Mouse (Mus musculus): ENCODE measurements at regions not wholly inside any gene's neighbourhood (a gene's known extent, or its start where the extent isn't known, plus 50 kb on each side); places are given as distances from the start of the nearest gene placed in this dataset.

DNA sequence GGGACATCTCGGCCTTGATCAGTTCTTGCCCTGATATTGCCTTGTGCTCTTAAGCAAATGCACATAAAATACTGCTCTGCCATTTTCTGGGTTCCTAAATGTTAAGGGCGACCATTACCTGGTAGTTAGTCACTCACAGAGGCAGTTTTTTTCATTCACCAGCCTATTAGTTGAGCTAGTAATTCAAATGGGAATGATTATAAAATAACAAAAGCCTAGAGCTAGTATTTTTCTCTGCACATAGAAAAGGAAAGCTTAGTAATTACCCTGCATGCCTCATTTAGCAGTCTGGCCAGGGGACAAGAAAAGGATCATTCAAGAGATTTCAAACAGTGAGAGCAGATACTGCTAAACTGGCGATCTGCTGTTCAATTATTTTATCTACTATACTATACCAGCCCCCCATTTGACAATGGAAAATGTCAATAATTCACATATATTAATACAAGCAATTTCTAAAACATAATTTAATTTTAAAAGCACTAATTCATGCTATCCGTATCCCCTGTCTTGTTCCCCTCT lies 645.1 kb downstream of the Pdha2 start:
- H3K4me1 ChIP-seq (ENCODE audit: control insufficient read depth, insufficient read depth, low read length) = no peaks in the 10 kb centered on the region
- H3K9me3 ChIP-seq (ENCODE audit: control insufficient read depth, low read length) = no peaks in the 10 kb centered on the region
- H3K9ac ChIP-seq (replicated peaks; ENCODE audit: low read length) = no peak overlapping the region
- no peaks in the 10 kb centered on the region for H3K27me3 ChIP-seq (ENCODE audit: control insufficient read depth, insufficient read depth, low read length)
- ATAC-seq (ENCODE audit: low FRiP score, low TSS enrichment) (no peak), DNase-seq (no peak)
- H3K36me3 ChIP-seq (ENCODE audit: control insufficient read depth, insufficient read depth, low read length) = no peaks in the 10 kb centered on the region
- WGBS = 87% methylated on average over 4 of the region's 4 CpGs
- H3K4me2 ChIP-seq (ENCODE audit: low read length) = no peak overlapping the region
- H3K27ac ChIP-seq (replicated peaks; ENCODE audit: low read depth, low read length) = no peak overlapping the region
- no peak overlapping the region for H3K4me3 ChIP-seq (replicated peaks; ENCODE audit: low read depth, low read length)

DNA sequence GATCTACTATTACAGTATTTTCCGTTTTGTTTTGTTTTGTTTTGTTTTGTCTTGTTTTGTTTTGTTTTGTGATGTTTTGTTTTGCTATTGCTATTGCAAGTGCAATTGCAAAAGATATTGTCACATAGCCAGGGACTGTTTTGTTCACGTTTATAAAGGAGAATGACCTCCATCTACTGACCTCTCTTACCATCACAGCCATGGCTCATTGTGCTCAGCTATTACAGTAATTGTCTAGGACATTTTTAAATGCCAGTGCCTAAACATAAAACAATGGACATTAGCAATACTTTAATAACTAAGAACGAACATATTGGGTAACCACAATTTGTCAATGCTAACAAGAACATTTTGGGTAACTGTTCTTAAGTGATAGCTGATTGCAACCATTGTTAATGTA lies 657.4 kb downstream of the Pdha2 start:
- Histone ChIP-seq H3K4me3 (replicated peaks; ENCODE audit: low read depth, low read length) (no peak overlapping the region), H3K9ac (replicated peaks; ENCODE audit: low read length) (no peak overlapping the region), H3K36me3 (ENCODE audit: control insufficient read depth, insufficient read depth, low read length) (no peaks in the 10 kb centered on the region), H3K4me2 (ENCODE audit: low read length) (no peak overlapping the region), H3K4me1 (ENCODE audit: control insufficient read depth, insufficient read depth, low read length) (no peaks in the 10 kb centered on the region), H3K27ac (replicated peaks; ENCODE audit: low read depth, low read length) (no peak overlapping the region), H3K9me3 (ENCODE audit: control insufficient read depth, low read length) (no peaks in the 10 kb centered on the region), H3K27me3 (ENCODE audit: control insufficient read depth, insufficient read depth, low read length) (no peaks in the 10 kb centered on the region)
- DNase-seq (no peak), ATAC-seq (ENCODE audit: low FRiP score, low TSS enrichment) (no peak)
- WGBS = 73% methylated on average over 3 of the region's 3 CpGs

DNA sequence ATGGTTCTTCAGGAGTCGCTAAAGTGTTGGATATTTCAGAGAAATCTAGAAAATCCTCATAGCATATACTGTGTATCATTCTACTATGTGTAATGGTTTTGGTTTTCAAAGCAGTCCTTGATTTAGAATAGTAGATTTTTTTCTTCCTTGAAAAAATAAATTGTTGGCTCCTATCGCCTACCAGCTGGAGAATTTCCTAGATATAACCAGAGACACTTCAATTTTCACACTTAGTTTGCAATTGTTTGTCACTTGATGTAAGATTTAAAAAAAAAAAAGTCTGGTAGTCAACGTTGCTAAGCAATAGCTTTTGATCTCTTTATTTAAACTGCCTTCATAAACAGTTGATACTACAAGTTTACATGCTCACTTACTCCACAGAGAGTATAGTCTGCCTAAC lies 663.7 kb downstream of the Pdha2 start:
- H3K27ac ChIP-seq (replicated peaks; ENCODE audit: low read depth, low read length) = no peak overlapping the region
- H3K9ac ChIP-seq (replicated peaks; ENCODE audit: low read length) = no peak overlapping the region
- DNase-seq (no peak), ATAC-seq (ENCODE audit: low FRiP score, low TSS enrichment) (no peak)
- H3K4me3 ChIP-seq (replicated peaks; ENCODE audit: low read depth, low read length) = no peak overlapping the region
- H3K4me2 ChIP-seq (ENCODE audit: low read length) = no peak overlapping the region
- H3K36me3 ChIP-seq (ENCODE audit: control insufficient read depth, insufficient read depth, low read length) = no peaks in the 10 kb centered on the region
- H3K27me3 ChIP-seq (ENCODE audit: control insufficient read depth, insufficient read depth, low read length) = no peaks in the 10 kb centered on the region
- WGBS = 83% methylated on average over 3 of the region's 3 CpGs
- no peaks in the 10 kb centered on the region for H3K9me3 ChIP-seq (ENCODE audit: control insufficient read depth, low read length)
- H3K4me1 ChIP-seq (ENCODE audit: control insufficient read depth, insufficient read depth, low read length) = no peaks in the 10 kb centered on the region

DNA sequence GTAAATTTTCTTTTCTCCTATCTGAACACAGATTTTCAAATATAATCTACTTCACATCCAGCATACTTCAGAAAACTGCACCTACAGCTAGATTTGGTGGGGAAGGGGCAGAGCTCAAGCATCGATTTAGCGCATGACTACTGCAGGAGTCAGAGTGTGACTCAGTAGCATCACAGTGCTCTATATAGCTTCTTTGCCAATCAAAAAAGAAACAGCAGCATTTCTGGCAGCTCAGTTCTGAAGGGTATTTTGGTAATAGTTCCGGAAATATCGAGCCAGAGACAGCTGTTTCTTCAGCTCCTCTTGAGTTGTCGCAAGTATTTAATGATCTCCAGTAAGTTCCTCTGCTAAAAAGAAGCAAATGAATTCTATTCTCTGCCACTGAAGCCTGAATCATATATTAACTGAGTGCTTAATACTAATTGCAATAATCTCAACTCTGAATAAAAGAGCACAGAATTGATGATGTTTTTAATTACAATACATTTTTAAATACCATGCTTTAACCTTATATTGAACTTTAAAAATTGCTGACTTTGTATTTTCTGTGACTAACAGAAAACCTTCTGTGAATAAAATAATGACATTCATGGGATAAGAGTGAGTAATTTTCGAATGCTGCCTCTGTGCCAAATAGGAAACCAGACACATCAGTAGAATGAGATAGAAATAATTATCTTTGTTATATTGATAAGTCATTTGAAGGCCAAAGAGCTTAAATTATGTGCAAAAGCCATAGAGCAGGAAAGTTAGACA lies 680.2 kb downstream of the Pdha2 start:
- ATAC-seq (ENCODE audit: low FRiP score, low TSS enrichment) = no peak
- Histone ChIP-seq H3K4me1 (ENCODE audit: control insufficient read depth, insufficient read depth, low read length) (no peaks in the 10 kb centered on the region), H3K36me3 (ENCODE audit: control insufficient read depth, insufficient read depth, low read length) (no peaks in the 10 kb centered on the region), H3K27me3 (ENCODE audit: control insufficient read depth, insufficient read depth, low read length) (no peaks in the 10 kb centered on the region), H3K4me2 (ENCODE audit: low read length) (no peak overlapping the region), H3K9ac (replicated peaks; ENCODE audit: low read length) (no peak overlapping the region), H3K4me3 (replicated peaks; ENCODE audit: low read depth, low read length) (no peak overlapping the region), H3K9me3 (ENCODE audit: control insufficient read depth, low read length) (no peaks in the 10 kb centered on the region), H3K27ac (replicated peaks; ENCODE audit: low read depth, low read length) (no peak overlapping the region)
- WGBS = 85% methylated on average over 6 of the region's 6 CpGs
- DNase-seq = peak; percentile 2

DNA sequence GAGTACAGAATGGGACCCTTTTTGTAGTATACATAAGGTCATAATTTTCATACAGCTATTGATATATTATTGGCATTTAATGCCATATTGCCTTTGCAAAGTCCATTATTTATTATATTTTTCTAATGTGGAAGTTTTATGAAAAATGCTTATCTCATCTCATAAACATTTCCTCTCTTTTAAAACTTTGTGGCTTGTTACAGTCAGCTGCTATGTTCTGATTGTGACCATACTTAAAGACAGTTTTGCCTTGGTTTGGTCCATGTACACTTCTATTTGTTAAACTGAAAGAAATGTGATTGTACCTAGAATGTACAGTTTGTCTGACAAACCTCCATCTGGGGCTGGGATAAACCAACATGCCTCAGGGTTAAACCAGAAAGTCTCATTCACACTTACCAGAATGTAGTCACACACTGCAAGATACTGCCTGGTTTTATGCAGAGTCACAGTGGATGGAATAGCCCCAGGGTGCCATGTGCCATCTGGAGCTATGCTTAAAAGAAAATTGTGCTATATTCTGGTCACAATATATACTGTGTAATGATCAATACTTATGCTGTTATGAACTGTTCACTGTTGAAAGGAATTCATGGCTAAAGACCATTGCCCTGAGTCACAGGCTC lies 690.4 kb downstream of the Pdha2 start:
- Histone ChIP-seq H3K9ac (replicated peaks; ENCODE audit: low read length) (no peak overlapping the region), H3K4me1 (ENCODE audit: control insufficient read depth, insufficient read depth, low read length) (no peaks in the 10 kb centered on the region), H3K27me3 (ENCODE audit: control insufficient read depth, insufficient read depth, low read length) (no peaks in the 10 kb centered on the region), H3K9me3 (ENCODE audit: control insufficient read depth, low read length) (no peaks in the 10 kb centered on the region), H3K4me3 (replicated peaks; ENCODE audit: low read depth, low read length) (no peak overlapping the region), H3K36me3 (ENCODE audit: control insufficient read depth, insufficient read depth, low read length) (no peaks in the 10 kb centered on the region), H3K4me2 (ENCODE audit: low read length) (no peak overlapping the region), H3K27ac (replicated peaks; ENCODE audit: low read depth, low read length) (no peak overlapping the region)
- DNase-seq (no peak), ATAC-seq (ENCODE audit: low FRiP score, low TSS enrichment) (no peak)

DNA sequence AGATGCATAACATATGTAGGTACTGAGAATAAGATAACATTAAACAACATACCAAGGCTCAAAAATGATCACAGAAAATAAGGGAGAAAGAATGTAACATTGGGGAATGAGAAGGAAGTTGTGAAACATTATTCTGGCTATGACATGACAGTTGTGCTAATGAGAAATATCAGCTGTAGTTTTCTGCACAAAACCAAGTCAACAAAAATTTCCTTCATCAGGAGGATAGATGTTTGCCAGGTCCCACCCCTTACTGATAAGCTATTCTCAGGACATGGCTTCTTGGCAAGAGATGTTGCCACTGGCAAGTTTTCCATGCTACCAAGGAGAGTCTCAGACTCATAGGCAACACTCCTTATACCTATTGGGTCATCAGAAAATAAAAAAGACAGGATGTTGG lies 701.3 kb downstream of the Pdha2 start:
- DNase-seq (no peak), ATAC-seq (ENCODE audit: low FRiP score, low TSS enrichment) (no peak)
- no peaks in the 10 kb centered on the region for H3K36me3 ChIP-seq (ENCODE audit: control insufficient read depth, insufficient read depth, low read length)
- no peaks in the 10 kb centered on the region for H3K27me3 ChIP-seq (ENCODE audit: control insufficient read depth, insufficient read depth, low read length)
- H3K27ac ChIP-seq (replicated peaks; ENCODE audit: low read depth, low read length) = no peak overlapping the region
- H3K4me3 ChIP-seq (replicated peaks; ENCODE audit: low read depth, low read length) = no peak overlapping the region
- no peak overlapping the region for H3K4me2 ChIP-seq (ENCODE audit: low read length)
- H3K9me3 ChIP-seq (ENCODE audit: control insufficient read depth, low read length) = no peaks in the 10 kb centered on the region
- H3K9ac ChIP-seq (replicated peaks; ENCODE audit: low read length) = no peak overlapping the region
- H3K4me1 ChIP-seq (ENCODE audit: control insufficient read depth, insufficient read depth, low read length) = no peaks in the 10 kb centered on the region

DNA sequence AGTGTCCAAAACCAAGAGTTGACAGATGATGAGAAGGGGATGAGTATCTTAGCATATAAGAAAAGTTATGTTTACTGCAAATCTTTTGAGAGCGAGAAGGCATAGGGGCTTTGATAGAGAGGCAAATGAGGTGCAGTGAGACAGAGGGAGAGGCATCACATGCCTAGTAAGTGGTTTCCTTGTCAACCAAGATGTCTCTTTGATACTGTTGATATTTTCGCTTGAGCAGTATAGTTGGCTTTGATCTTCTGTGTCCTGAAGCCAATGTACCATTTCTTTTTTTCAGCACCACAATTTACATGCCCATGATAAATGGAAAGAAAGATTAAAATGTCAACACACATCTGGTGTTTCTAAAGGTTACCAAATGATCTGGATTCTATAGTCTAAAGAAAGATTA lies 702.1 kb downstream of the Pdha2 start:
- no peaks in the 10 kb centered on the region for H3K36me3 ChIP-seq (ENCODE audit: control insufficient read depth, insufficient read depth, low read length)
- WGBS = 72% methylated on average over 2 of the region's 2 CpGs
- H3K4me1 ChIP-seq (ENCODE audit: control insufficient read depth, insufficient read depth, low read length) = no peaks in the 10 kb centered on the region
- H3K4me3 ChIP-seq (replicated peaks; ENCODE audit: low read depth, low read length) = no peak overlapping the region
- no peaks in the 10 kb centered on the region for H3K27me3 ChIP-seq (ENCODE audit: control insufficient read depth, insufficient read depth, low read length)
- ATAC-seq (ENCODE audit: low FRiP score, low TSS enrichment) (no peak), DNase-seq (no peak)
- H3K27ac ChIP-seq (replicated peaks; ENCODE audit: low read depth, low read length) = no peak overlapping the region
- H3K9ac ChIP-seq (replicated peaks; ENCODE audit: low read length) = no peak overlapping the region
- no peak overlapping the region for H3K4me2 ChIP-seq (ENCODE audit: low read length)
- H3K9me3 ChIP-seq (ENCODE audit: control insufficient read depth, low read length) = no peaks in the 10 kb centered on the region

DNA sequence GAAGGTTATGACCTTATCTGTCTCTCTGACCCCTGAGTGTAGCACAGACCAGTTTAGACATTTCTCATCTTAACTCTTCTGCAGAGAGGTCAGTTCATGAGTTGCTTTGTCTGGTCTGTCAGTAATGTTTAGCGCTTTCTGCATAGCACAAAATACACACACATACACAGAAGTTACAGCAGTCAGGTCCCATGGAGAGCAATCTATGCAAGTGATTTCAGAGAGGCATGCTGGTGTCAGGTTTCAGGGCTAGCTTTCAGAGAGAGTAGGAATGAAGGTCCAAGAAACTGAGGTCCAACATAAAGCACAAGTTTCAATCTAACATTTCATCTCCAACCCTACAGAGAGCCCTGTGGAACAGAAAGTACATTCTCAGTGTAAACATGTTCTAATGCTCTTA lies 718.0 kb downstream of the Pdha2 start:
- no peaks in the 10 kb centered on the region for H3K36me3 ChIP-seq (ENCODE audit: control insufficient read depth, insufficient read depth, low read length)
- ATAC-seq (ENCODE audit: low FRiP score, low TSS enrichment) = no peak
- no peak overlapping the region for H3K4me3 ChIP-seq (replicated peaks; ENCODE audit: low read depth, low read length)
- H3K27me3 ChIP-seq (ENCODE audit: control insufficient read depth, insufficient read depth, low read length) = no peaks in the 10 kb centered on the region
- no peaks in the 10 kb centered on the region for H3K4me1 ChIP-seq (ENCODE audit: control insufficient read depth, insufficient read depth, low read length)
- 92% methylated on average over 1 of the region's 1 CpGs for WGBS
- no peak overlapping the region for H3K4me2 ChIP-seq (ENCODE audit: low read length)
- DNase-seq = no peak
- no peak overlapping the region for H3K27ac ChIP-seq (replicated peaks; ENCODE audit: low read depth, low read length)
- no peaks in the 10 kb centered on the region for H3K9me3 ChIP-seq (ENCODE audit: control insufficient read depth, low read length)
- no peak overlapping the region for H3K9ac ChIP-seq (replicated peaks; ENCODE audit: low read length)

DNA sequence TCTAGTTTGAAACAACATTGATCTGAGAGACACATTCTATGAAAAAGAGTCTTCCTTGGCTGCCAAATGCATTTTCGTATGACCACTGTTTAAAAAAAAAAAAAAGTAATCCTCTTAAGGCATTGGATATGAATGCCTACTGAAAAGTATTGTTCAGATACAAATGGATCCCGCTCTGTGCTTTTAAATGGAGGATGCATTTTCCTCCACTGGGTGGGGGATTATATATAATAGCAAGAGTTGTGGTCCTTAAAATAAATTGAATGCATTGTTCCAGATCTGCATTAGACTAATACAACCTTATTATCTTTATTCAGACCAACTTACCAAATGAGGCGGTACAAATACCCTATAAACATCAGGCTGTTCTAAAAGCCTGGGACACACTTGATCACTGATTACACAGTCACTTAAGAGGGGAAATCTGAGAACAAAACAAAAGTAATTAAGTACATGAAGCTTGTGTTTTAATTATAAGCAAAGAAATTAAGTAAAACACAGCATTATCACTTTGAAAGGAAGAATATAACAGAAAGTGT lies 734.4 kb downstream of the Pdha2 start:
- no peak overlapping the region for H3K9ac ChIP-seq (replicated peaks; ENCODE audit: low read length)
- no peaks in the 10 kb centered on the region for H3K4me1 ChIP-seq (ENCODE audit: control insufficient read depth, insufficient read depth, low read length)
- no peak overlapping the region for H3K4me2 ChIP-seq (ENCODE audit: low read length)
- H3K36me3 ChIP-seq (ENCODE audit: control insufficient read depth, insufficient read depth, low read length) = no peaks in the 10 kb centered on the region
- WGBS = 14% methylated on average over 3 of the region's 3 CpGs
- no peak overlapping the region for H3K27ac ChIP-seq (replicated peaks; ENCODE audit: low read depth, low read length)
- H3K4me3 ChIP-seq (replicated peaks; ENCODE audit: low read depth, low read length) = no peak overlapping the region
- no peaks in the 10 kb centered on the region for H3K9me3 ChIP-seq (ENCODE audit: control insufficient read depth, low read length)
- ATAC-seq (ENCODE audit: low FRiP score, low TSS enrichment) (no peak), DNase-seq (peak; percentile 30)
- no peaks in the 10 kb centered on the region for H3K27me3 ChIP-seq (ENCODE audit: control insufficient read depth, insufficient read depth, low read length)

Data from midbrain, embryonic 14.5 days (tissue).